Mouse (Mus musculus) adrenal gland, postnatal 14 days (tissue): ENCODE measurements around the gene Hrh2. TPM values are rescaled to one million over a fixed set of nuclear protein-coding genes. Genes with fewer than 3 reads are reported as not detected.

Experiments used
- DNase-seq: peaks from one replicate; pipeline ENCODE4 v3.0.0; 2021; ENCODE audit warnings: mixed read lengths
- total RNA-seq: library from RNA; stranded (reverse); gene quantifications from 2 replicates; pipeline ENCODE4 v1.2.3, GENCODE M21; 2021

Gene Hrh2
- total RNA-seq, 1 experiment from 2014 or later = 0.63 TPM

DNA sequence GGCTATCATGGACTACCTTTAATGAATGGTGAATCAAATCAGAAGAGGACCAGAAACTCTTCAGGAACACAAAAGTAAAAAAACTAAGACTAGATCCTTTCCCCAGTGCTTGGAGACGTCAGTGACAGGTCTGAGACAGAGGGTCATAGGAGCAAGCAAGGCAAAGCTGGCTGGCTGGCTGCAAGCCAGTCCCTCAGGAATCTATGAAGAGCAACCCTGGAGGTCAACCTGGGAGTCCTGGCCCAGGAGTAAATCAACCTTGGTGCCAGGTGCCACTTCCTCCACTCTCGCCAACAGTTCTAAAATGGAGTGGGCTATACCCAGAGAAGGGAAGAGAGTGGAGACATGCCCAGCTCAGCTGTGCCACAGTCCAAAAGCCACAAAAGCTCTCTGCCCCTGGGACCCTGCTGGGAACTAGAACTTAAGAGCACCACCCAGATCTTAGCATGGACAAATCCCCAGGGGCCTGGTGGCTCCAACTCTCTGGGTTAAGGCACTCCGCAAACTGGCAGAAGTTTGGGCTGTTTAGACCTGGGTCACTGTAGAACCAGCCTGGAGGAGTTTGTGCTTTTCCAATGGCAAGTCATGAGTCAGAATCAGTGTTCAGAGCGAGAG lies 15.4 kb upstream of the Hrh2 start:
- peak; percentile 62 for DNase-seq

DNA sequence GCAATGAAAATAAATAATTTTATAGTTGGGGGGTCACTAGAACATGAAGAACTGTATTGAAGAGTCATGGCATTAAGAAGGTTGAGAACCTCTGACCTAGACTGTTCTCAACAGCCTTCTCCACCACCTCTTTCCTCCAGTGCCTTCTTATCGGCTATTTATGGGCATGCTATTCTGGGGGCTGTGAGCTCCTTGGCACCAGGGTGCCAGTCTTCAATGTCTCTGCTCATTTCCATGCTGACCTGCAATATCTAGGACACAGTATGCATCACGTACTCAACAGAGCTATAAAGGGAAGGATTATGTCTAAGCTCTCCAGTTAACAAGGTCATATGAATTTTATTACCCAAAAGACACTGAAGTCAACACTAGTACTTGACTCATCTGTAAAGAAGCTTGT lies 14.6 kb upstream of the Hrh2 start:
- no peak for DNase-seq

DNA sequence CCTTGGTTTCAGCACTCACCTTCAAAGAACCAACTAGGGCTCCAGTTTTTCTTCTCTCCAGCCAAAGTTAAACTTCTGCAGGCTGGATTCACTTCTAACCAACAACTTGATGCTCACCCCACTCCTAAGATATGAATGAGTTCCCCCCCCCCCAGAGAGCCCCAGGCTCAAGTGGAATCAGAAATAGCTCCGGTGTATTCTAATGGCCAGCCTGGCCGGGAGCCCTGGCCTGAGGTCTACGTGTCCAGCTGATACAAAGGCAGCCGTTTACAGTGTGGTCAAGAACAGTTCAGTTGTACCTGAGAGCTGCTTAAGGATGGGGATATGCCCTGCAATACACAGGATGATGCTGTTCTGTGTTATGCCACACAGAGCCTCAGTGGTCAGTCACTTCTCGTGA lies 13.3 kb upstream of the Hrh2 start:
- no peak for DNase-seq

DNA sequence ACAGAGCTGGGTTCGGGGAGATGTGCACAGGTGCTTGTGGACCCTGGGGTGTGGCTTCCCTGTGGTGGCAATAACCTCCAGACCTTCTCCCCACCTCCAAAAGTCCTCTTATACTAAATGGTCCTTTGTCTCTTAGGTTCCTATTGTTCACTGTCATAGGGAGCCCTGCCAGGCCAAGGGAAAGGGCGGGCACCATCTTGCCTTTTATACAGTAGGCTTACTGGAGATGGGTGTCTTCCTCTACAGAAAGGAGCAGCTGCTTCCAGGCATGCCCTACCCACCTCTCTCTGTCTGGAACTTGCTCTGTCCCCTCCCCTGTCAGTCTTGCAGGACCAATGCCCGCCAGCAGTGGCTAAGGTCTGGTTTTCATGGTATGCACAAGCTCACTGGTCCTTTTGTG lies 12.0 kb upstream of the Hrh2 start:
- no peak for DNase-seq

DNA sequence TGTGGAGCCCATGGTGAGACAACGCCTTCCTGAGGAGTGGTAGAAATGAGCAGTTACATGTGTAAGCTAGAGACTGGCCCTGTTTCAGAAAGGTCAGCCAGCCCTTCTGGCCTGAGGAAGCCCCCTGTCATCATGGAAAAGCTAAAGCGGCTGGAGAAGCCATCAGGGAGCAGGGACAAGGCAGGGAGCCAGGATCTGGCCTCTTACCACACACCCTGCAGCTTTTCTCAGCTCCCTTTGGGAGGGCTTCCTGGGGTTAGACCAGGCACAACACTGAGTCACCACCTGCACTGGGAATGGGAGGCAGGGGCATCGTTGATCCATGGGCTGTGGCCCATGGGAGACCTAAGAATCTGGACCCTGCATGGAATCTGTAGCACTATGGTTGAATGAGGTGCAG lies 11.5 kb upstream of the Hrh2 start:
- peak; percentile 65 for DNase-seq

DNA sequence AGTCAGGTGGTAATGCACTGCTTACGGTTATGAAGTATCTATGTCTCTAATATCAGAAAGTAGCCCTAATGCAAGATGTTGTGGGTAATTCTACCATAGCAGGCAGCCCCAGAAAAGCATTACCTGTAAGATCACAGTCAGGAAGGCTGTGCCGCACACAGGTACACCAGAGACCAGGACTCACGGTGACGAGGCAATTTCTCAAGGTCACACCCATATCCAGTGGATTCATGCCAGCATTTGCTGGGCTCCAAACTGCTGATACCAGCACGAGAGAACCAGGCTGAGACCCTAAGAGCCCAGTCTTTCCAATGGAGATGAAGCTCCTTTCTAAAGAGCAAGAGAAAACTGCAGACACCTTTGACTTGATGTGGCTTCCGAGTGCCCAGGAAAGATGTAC lies 10.6 kb upstream of the Hrh2 start:
- DNase-seq = no peak

DNA sequence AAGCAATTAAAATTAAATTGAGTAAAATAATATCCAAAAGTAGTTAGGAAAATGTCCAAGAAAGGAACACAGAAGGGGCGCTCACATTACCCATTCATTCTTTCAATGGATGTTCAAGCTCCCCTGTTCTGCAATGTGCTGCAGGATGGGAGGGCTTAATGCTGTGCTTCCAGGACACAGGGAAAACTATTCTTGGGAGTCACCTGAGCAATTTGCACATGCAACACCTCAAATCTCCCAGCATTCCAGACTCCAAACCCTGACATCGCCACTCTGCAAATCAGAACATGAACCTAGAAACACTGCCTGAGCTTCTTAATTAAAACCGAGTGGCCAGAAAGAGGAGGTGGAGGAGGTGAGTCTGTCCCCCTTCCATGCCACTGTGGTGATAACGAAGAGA lies 10.0 kb upstream of the Hrh2 start:
- DNase-seq = no peak

DNA sequence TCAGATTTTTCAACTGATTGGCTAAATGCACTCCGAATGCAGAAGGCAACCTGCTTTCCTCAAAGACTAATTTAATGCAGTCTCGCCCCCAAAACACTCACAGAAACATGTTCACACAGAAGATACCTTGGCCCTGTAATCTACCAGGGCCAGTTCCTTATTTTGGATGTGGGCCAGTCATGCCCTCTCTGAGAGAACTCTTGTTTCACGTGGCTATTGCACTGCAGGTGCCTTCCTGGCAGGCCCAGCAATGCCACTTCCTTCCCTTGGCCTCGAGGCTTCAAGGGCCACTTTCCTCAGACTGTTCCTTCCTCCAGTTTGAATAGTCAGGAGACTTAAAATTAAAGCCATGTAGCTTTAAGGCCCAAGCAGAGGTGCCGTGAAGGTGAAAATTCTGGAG lies 5.5 kb upstream of the Hrh2 start:
- DNase-seq = no peak

DNA sequence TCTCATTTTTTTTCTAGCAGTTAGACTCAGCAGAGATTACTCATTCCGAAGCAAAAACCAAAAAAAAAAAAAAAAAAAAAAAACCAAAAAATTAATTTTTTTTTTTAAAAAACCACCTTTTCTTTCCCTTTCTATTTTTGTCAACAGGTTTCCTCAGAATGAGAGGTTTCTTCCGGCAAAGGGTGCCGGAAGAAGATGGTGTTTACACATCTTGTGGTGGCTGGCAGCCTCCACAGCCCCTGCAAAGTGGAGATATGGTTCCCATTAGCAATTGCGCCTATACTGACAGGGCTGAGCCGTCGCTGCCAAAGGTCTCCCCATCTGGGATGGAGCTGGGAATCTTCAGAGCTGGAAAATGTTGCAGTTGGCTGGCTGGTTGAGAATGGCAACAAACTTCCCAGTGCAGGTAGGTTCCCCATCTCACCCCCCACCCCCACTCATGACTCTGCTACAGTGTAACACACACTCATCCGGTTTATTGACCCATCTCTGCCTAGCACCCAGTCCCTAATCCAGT lies 3.7 kb upstream of the Hrh2 start:
- no peak for DNase-seq

DNA sequence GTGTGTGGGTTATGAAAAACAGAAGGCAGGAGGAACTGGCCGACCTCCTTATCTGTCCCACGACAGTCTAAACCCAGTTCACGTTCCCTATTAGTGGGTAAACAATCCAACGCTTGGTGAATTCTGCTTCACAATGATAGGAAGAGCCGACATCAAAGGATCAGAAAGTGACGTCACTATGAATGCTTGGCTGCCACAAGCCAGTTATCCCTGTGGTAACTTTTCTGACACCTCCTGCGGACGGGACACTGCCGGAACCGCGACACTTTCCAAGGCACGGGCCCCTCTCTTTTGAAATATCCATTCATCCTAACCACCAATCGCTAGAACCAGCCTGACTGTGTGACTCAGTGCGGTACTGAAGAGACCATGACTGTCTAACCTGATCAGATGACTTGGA lies 2.0 kb upstream of the Hrh2 start:
- DNase-seq = no peak

DNA sequence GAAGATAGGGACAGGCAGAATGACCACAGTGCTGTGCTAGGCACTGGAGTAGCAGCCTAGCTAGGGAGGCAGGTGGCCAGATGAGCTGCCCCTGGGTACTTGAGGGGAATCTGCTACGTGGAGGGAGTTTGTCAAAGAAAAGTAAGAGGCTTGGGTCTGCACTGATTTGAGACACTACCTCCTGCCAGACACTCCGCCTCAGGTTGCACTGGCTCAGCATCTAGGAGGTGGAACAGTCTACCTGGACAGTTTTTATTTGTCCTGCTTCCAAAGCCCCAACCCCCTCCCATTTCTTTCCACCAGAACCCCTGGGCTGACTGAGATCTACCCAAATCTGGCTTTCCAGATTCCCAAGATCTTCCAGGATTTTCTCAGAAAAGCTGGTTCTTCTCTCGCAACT lies 748 bp upstream of the Hrh2 start:
- no peak for DNase-seq

DNA sequence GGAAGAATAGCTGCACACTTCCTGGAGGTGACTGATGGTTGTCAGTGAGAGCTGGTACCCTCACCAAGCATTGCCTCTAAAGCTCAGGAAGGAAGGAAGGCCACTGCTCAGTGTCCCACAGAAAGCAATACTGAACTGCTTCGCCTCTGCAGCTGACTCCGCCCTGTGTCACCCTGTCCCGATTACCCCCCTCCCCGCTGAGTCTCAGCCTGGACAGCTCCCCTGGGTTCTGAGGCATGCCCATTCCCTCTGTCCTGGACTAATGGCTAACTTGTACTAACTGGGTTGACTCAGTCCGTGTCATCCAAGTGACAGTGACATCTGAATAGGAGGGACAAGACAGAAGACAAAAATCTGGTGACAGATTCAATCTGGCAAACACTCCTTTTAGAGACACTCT lies 1.7 kb downstream of the Hrh2 start:
- DNase-seq = no peak

DNA sequence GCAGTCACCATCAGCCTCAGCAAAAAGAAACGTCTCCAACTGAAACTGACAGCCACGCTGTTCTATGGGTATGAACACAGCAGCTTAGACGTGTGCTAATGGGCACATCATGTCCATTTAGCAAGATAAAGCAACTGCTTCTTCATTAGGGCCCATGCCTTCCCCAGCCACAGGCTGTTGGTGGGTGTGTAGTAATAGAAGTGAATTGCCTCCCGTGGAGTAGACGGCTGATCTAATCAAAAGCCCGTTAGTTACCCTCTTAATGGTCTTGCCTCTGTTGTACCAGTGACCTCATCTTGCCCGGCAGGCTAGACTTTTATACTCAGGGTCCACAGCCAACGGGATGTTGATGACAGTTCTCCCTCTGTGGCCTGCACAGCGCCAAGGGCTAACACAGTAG lies 7.1 kb downstream of the Hrh2 start:
- no peak for DNase-seq

DNA sequence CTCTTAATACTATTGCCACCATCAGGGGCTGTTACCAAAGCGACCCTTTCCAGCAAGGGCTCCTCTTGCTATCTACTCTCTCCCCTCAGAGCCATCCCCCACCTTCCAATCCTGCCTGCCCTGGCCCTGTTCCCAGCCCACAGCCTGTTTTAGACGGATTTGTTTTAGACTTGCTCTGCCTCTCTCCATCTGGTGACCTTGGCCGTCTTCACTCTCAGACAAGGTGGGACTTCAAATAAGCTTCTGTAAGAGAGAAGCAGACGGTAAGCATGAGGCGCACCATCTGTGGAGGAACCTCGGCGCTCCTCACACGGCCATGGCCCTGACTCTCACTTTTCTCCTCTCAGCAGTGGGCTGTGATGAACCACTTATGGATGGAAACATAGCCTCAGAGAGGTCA lies 10.5 kb downstream of the Hrh2 start:
- no peak for DNase-seq

DNA sequence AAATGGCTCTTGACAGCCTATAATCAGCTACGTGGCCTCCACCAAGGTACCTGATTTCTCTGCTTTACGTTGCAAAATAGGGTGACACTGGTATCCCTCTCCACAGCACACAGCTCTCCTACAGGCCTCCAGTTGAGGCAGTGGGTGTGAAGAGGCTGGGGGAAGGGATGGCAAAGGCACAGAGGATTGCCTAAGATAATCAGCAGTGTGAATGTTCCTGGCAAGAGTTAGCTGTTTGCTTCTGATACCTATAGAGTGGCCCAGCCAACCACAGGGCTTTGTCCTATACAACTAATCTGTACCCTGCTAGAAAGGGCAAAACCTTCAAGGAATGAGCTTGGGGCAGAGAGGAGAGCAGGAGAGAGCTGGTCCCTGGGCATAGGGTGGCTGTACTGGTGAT lies 11.5 kb downstream of the Hrh2 start:
- DNase-seq = no peak

DNA sequence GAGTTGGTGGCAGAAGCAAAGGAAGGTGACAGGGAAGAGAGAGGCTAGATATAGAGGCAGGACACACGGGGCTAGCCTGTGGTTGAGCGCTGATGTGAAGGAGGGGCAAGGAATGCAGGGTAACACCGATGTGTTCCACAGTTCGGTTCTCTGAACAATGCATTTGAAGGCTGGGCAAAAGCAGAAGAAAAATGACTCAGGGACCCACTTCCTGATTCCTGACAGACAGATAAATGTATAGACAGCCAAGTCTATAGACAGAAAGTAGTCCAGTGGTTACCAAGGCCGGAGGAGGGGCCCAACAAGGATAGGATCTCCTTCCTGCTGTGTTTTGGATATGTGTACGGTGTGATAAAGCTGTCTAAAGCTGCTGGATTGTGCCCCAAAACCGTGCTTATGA lies 13.3 kb downstream of the Hrh2 start:
- no peak for DNase-seq

DNA sequence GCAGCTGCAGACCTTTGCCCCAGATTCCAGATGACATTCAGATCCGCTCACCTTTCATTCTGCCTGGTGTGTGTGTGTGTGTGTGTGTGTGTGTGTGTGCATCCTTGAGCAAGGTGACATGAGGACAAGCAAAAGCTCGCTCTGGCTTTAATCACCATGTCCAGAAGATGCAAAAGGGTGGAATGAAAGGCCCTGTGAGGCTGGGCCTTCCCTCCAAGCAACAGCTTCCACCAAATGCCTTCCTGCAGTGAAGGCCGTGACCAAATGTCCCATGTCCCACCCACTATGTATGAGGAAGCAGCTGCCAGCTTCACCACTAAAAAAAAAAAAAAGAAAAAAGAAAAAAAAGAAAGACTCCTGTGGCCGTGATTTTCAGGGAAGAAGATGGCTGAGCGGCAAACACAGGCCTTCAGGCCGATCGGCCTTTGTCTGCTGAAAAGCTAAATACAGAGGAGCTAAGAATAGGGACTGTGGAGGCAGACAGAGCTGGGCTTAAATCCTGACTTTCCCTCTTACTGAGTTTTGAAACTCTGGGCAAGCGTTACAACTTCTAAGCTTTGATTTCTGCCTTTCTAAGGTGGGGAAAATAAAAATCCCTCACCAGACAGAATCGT lies 14.3 kb downstream of the Hrh2 start:
- no peak for DNase-seq

DNA sequence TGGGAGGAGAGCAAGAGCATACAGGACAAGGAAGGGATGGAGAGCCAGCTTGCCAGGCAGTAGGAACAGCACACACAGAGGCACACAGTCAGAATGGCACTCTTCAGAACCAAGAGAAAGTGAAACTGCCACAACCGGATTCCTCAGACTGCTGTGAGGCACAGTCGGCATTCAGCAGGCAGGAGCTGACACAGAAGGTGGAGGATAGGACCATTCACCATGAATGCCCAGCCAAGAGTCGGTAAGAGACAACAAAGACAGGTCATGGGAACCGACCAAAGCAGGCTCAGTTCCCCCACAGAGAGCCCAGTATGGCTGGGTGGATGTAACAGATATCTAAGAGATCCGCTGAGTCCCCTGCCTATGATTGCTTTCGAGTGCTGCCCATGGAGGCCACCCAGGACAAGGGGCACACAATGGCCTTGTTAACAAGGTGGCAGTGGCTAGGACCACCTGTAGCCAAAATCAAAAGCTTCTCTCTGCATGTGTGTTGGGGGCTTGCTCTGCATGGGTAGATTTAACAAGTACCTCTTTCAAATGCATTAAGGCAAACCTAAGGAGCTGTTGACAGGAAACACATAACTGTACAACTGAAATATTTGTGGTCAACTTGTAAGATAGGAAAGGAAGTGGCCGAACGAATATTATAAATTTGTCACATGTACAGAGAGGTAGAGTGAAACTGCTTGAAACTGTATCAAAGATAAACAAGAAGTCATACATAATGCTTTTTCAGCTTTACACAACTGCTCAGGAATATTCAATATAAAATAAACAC lies 17.7 kb downstream of the Hrh2 start:
- no peak for DNase-seq

DNA sequence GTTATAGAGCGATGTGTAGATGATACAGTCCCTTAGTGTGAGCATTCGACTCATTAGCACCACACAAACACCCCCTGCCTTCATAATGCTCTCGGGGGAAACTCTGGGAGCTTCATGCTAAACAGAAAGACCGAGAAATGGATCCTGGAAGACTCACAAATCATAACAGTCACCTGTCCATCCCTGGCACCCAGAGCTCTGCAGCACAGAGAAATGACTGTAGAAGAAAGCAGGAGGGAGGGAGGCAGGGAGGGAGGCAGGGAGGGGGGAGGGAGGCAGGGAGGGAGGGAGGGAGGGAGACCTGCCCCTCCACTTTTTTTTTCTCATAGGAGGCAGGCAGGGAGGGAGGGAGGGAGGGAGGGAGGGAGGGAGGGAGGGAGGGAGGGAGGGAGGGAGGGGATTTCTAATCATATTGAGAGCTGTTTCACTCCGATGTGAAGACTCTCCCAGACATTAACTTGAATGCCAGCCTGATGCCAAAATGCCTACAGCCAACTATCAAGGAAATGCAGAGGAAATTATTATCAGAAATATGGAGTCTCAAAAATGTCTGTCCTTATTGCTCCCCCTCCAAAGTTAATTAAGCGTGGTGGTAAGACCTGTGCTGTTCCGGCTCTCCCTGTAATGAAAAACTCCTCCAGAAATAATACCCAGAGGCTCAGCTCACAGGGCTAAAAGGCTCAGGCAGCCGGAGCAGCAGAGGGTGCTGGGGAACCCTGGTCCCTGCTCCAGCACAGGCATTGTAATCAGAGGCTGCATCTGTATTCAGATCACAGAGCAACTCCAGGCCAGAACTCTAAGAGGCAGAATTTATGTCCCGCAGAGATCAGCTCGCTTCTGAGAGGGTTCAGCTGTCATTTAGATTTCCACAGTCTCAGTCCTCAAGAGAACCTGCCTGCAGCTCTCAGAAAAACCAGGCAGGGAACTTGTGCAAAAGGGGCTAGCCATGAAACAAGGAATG lies 19.9 kb downstream of the Hrh2 start:
- DNase-seq = no peak

DNA sequence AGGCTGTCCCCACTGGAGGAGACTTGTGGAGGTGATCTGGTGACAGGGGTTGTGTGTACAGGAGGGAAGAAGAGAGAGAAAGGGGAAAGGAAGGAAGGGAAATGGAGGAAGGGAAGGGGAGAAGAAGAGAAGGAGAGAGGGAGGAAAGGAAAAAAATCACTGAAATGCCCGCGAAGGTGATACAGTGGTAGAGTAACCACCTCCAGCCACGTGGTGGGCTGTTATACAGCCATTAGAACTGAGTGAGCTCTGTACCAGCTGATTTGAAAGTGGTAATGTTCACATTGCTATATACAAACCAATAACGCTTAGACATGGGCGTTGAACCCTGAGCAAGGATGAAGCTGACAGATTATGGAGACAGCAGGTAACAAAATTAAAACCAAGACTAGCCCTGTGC lies 20.6 kb downstream of the Hrh2 start:
- DNase-seq = no peak

DNA sequence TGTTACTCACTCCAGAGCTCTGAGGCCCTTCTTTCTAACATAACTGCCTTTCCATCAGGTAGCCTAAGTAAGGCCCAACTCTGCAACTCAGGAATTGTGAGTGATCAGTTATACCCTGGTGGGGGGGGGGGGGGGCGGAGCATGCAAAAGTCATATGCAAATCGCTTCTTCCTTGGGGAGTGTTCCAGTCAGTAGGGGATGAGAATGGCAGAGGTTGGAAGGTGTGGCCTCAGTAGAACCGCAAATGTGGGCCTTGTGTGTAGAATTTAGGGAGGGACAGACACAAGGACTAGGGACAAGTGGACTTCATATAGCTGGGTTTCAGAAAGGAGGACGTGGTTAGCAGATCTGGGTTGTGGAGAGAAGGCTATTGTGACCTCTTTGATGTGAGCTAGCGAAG lies 23.3 kb downstream of the Hrh2 start:
- DNase-seq = no peak

DNA sequence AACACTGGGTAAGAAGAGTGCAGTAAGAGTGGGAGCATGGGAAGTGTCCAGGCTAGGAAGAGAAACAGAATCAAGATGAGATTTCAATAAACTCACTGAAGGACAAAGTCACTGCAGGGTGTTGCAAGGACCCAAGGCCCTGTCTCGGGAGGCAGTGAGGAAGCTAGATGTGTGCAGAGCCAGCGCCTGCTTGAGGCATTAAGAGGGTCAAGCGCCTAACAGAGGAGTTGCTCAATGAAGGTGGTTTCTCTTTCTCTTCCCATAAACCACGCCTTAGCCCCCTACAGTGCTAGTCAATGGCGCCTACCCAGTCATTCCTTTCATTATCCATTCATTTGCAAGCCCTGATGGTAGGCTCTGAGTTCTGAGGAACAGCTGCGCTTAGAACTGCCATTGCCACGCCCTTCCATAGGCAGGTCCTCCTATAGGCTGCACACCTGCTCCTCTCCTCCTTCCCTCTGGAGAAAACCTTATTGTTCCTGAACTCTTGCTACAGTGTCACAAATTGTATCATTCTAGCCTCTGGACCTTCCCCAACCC lies 23.9 kb downstream of the Hrh2 start:
- DNase-seq = no peak
